Mouse (Mus musculus) hindlimb bud, embryonic 11.5 days (tissue): Measurements from ENCODE around the gene Ube2j1.
"Not testable (repeated sequence)": the region's sequence is repeated elsewhere in the genome, so short reads cannot be mapped to it uniquely, and the experiment has no call there.

Experiments
- DNase-seq: peaks from one replicate; pipeline ENCODE4 v3.0.0-alpha.2; 2012; ENCODE audit warnings: low read depth, low spot score; ENCODE audit errors: extremely low spot score

The Ube2j1 gene

GRCm38 (mm10) chr4:33031195-33031960 lies at the start of gene Ube2j1:
Ube2j1 (plus strand) TSS chr4:33031416.
- DNase-seq, result peak; percentile 33

DNA sequence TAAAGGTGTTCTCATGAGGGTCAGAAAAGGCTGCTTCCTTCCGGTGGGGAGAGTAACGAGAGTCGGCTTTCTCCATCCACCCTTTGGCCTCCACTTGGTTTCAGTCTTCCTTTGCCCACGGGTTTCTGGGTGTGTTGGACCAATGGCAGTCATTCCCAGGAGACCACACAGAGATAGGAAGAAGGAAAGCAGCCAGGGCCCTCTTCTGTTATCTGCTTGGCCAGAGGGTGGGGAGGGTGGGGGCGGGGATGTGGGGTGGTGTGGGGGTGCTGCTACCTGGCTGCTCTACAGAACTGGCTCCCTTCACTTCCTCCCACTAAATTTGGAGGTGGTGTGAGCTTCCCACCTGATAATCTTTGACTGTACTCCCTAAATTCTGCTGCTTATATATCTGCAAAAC lies 49.6 kb upstream of the Ube2j1 start:
- no peak for DNase-seq

GRCm38 (mm10) chr4:32982041-32982715 lies 49.0 kb upstream of the Ube2j1 start:
- DNase-seq, result no peak

DNA sequence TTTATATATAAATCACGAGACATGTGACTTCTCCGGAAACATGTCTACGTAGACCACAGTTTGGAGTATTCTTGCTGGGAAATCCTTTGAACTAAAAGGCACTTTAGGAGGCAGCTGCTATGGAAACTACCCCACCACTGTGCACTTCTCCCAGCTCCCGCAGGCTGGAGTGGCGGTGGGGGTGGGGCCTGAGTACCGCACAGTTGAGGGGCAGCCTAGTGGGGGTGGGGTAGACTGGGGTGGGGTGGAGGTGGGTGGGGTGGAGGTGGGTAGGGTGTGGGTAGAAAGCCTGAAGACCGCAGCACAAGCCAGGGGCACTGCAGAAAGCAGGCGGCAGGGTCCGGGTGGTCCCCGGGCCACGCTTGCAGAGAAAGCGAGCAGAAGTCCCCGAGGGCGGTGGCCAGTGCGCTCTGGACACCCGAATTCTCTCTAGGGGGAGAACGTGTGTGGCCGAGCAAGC lies 48.5 kb upstream of the Ube2j1 start, which contains the start of gene Rragd:
Rragd (plus strand) TSS at position 322 of the 460 bp plus-strand sequence.
- peak; percentile 46 for DNase-seq

DNA sequence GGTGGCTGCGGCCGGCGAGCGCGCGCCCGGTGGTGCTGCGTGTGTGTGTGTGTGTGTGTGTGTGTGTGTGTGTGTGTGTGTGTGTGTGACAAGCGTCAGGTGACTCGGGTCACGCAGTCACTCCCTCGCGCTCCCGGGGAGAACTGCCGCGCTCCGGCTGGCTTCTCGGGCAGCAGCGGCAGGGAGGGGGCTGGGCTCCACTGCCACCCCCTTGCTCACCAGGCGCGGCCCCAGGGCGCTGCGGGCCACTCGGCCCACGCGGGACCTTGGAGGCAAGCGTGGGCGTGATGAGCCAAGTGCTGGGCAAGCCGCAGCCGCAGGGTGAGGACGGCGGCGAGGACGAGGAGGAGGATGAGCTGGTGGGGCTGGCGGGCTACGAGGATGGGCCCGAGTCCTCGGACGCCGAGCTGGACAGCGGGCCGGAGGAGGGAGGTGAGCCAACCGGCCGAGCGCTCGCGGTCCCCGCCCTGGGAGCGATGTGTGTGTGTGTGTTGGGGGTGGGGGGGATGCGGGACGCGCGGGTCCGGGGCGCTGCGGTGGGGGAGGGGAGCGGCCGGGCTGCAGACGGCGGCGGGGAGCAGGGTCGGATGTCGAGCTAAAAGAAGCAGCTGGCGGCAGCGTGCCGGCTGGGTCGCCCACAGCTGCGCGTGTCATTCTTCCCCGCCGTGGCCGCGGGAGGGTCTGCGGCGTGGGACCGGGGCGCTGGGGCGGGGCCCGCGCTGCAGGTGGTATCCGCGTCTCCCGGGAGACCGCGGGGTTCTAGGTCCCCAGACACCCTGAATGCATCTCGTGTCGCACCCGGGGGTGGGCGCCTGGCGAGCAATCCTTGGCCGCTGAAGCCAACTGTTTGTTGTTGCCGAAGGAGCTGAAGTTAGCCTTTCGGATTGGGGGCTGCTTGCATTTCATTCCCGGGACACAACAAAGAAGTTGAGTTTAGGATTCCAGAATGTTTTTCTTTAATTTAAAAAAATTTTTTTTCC lies 47.8 kb upstream of the Ube2j1 start:
- no peak for DNase-seq

- peak; percentile 42 for DNase-seq
Observed at GRCm38 (mm10) chr4:32984242-32984641, 47.0 kb upstream of the Ube2j1 start.

- peak; percentile 37 for DNase-seq
Observed at GRCm38 (mm10) chr4:32984801-32985675, 46.2 kb upstream of the Ube2j1 start.

DNA sequence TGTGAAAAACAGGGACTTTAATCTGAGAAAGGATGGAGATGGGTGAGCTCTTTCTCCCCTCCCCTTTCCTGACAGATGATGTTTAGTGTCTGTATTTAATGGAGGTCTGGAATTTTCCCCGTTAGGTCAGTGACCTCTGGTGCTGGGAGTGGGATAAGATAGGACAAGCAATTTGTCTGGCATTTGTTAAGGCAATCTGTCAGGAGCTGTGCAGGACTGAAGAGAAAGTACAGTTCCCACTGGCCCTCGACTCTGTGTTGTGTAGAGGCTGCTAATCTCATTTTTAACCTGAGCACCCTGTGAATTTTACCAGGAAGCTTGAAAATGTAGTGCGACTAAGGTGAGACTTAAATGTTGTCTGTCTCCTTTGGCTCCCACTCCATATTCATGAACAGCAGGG lies 45.5 kb upstream of the Ube2j1 start:
- DNase-seq, result no peak

- DNase-seq, result no peak
Observed at GRCm38 (mm10) chr4:32987006-32987405, 44.2 kb upstream of the Ube2j1 start.

GRCm38 (mm10) chr4:32989346-32989745 lies 41.9 kb upstream of the Ube2j1 start:
- DNase-seq, result no peak

DNA sequence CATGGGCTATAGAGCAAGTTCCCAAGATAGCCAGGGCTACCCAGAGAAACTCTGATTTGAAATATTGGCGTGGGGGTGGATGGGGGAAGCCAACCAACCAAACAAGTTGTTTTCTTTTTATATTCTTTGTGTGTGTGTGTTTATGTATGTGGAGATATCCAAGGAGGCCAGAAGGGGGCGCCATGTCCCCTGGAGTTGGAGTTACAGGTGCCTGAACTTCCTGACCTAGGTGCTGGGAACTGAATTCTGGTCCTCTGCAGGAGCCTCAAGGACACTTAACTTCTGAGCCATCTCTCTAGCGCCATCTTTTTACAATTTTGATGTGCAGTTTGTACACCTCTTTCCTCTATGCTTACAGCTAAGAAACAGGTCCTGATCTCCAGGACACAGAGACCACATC lies 37.0 kb upstream of the Ube2j1 start:
- DNase-seq, result no peak

DNA sequence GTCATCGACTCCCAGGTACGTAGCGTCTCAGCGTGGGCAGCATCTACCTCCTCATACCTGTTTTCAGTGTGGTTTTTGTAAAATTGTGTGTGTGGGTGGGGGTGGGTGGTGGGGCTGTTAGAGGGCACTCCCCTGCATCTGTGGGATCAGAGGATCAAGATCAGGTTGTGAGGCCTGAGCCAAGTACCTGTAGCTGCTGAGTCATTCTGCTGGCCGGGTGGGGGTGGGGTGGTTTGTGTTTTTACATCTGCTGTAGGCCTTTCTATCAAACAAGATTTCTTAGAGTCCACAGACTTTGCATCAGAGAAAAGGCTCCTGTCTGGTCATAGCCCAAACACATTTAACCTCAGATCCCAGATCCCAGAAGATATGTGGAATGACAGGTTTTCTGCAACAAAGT lies 35.1 kb upstream of the Ube2j1 start:
- no peak for DNase-seq

DNA sequence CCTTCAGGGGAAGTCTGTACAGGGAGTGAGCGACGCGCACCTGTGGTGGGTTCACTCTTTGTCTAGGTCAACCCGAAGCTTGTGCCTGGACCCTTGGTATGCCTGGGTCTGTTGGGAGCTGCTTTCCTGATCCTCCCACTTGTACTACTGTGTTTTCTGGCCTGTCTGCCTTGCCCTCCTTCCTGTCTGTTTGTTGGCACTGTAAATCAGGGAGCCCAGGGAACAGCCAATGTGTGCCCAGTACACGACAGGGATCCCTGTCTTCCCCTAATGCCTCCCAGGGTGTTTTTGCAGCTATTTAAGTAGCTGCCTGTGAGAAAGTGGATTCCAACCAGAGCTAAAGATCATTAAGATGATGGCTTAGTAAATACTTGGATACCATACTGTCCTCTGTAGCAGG lies 33.6 kb upstream of the Ube2j1 start:
- DNase-seq, result no peak

DNA sequence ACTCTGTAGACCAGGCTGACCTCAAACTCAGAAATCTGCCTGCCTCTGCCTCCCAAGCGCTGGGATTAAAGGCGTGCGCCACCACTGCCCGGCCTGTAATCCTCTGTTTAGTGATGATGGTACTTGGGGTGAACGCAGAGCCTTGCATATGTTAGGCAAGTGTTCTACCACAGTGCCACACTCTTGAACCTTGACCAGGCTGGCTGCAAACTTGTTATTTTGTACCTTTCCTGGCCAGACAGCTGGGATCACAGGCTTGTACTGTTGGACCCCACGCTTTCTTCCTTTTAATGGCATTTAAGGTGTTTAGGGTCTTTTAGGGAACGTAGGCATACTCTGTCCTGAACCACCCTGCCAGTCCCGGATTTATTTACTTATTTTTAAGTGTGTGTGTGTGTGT lies 32.2 kb upstream of the Ube2j1 start:
- DNase-seq, result no peak

DNA sequence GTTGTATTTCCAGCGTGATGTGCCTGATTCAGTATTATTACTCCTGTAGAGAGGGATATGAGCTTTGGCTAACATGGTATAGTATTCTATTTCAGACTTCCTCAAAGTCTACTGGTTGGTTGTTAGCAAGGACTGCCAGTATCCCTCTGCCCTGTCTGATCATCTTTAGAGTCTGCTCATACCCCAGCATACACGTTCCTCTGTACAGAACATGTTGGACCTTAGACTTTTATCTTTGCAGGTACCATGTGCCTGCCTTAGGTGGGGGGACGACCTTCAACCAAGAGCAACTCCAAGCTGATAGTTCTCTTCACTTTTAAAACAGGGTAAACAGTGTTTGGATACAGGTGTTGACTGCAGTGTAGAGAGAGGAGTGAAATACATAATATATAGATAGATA lies 29.1 kb upstream of the Ube2j1 start:
- no peak for DNase-seq

- not testable (repeated sequence) for DNase-seq
Observed at GRCm38 (mm10) chr4:33005595-33006470, 25.4 kb upstream of the Ube2j1 start.

DNA sequence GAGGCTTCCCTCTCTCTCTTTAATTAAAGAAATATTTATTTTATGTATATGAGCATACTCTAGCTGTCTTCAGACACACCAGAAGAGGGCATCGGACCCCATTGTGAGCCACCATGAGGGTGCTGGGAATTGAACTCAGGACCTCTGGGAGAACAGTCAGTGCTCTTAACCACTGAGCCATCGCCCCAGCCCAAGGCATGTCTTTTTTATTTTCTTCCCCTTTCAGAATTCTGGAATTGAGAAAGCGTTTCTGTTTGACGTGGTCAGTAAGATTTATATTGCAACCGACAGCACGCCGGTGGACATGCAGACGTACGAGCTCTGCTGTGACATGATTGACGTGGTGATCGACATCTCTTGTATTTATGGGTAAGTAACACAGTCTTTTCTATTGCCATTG lies 24.4 kb upstream of the Ube2j1 start:
- DNase-seq, result no peak

- DNase-seq, result no peak
Observed at GRCm38 (mm10) chr4:33007443-33008217, 23.6 kb upstream of the Ube2j1 start.
